Mouse (Mus musculus): ENCODE measurements around the gene Cuta. TPM values are rescaled to one million over a fixed set of nuclear protein-coding genes. Genes with fewer than 3 reads are reported as not detected.

The Cuta gene
- total RNA-seq, 2 experiments from 2014 or later, result 91.1 to 91.8 TPM

DNA sequence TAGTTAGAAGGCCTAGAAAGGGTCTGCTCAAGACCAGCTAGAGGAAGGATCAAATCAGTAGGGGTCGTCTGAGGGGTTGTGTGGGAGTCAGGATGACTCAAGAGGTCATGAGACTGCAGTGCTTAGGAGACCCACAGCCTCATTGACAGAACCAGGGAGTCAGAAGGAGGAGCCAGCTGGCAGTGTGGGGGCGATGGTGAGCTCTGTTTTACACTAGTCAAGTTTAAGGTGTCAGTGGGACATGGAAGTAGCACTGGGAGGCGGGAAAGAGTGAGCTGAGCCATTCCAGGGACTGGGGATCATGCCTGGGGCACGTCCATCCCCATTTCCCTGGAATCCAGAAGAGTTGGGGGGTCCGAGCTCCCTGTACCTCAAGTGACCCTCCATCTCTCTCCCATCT, 19.5 kb upstream of the Cuta start:
- DNase-seq, result no peak
- intact Hi-C loops (cut with DNase I), result no loop called here

DNA sequence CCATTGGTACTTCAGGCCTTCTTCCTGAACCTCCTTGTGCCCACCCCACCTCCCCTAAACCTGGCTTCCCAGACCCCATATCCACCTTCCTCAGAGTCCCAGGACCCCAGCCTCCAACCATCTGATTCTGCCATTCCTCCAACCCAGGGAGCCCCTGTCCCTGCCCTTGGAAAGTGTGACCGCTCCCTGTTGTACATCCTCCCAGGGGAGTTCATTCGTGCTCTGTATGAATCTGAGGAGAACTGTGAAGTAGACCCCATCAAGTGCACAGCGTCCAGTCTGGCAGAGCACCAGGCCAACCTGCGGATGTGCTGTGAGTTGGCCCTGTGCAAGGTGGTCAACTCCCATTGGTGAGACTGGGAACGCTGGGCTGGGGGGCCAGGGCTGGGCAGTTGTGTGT, 18.5 kb upstream of the Cuta start:
- no peak for DNase-seq
- intact Hi-C loops (cut with DNase I), result no loop called here

DNA sequence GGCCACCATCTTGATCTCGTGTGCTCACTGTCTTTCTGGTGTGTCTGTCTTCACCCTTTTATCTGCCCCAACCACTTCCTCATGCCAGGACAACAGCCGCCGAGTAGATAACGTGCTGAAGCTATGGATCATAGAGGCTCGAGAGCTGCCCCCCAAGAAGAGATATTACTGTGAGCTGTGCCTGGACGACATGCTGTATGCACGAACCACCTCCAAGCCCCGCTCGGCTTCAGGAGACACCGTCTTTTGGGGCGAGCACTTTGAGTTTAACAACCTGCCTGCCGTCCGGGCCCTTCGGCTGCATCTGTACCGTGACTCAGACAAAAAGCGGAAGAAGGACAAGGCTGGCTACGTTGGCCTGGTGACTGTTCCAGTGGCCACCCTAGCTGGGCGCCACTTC, 17.5 kb upstream of the Cuta start:
- intact Hi-C loops (cut with DNase I), result no loop called here
- no peak for DNase-seq

- intact Hi-C loops (cut with DNase I), result no loop called here
- no peak for DNase-seq
Measured at GRCm38 (mm10) chr17:26956309-26956708, 16.9 kb upstream of the Cuta start.

DNA sequence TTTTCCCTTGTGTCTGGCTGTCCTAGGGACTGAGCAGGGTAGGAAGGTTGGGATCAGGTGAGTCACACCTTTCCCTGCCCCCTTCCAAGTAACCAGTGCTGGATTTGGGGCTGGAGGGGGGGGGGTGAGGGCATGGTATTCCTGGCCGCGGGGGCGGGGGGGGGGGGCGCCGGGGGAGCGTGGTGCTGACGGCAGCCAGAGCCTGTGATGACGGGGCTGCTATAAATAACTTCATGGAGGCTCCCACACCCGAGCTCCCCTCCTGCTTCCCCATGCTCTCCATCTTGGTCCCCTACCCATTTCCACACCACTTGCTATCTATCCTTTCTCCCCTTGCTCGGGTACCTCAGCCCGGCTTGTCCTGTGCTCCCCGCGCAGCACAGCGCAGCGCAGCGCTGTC, 14.4 kb upstream of the Cuta start:
- DNase-seq, result no peak
- intact Hi-C loops (cut with DNase I), result no loop called here

GRCm38 (mm10) chr17:26953201-26953600, 13.8 kb upstream of the Cuta start:
- DNase-seq, result no peak

GRCm38 (mm10) chr17:26951952-26952877, 12.8 kb upstream of the Cuta start:
- intact Hi-C loops (cut with DNase I), result no loop called here
- DNase-seq, result no peak

More at GRCm38 (mm10) chr17:26953201-26953600, 13.8 kb upstream of the Cuta start:
- intact Hi-C loops (cut with DNase I), result no loop called here

DNA sequence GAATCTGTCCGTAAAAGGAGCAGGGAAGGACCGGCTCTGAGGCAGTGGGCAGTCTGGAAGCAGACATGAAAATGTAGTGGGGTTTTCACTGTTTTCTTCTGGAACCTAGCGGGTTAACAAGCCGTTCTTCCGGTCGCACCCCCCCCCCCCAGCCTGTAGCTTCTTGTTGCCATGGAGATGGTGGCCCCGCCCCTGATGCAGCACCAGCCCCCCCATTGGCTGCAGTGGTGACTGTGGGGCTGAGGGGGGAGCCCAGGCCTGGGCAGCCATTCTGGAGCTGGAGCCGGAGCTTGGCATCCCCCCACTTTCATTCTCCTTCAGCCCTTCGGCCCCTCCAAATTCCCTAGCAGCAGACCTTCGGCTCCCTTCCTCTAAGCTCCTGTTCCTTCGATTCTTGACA, 12.0 kb upstream of the Cuta start:
- intact Hi-C loops (cut with DNase I), result no loop called here
- peak; percentile 71 to 83 for DNase-seq

- intact Hi-C loops (cut with DNase I), result no loop called here
- DNase-seq, result no peak
Measured at GRCm38 (mm10) chr17:26950560-26951288, 11.4 kb upstream of the Cuta start.

DNA sequence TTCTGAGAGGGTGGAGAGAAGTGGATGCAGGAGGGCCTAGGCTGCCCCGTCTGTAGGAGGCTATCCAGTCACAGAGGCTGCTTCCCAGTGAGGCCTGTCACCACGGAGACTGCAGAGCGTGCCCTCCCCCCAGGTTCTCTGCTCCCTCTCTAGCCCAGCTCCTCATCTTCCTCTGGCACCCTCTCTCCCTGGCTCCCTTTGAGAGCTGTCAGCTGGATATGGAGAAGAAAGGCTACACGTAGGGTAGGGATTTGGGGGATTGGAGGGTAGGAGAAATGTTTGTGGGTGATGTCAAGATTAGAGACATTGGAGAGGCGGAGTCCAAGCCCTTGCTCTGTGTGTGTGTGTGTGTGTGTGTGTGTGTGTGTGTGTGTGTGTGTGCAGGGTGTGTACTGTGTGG, 10.5 kb upstream of the Cuta start:
- no peak for DNase-seq
- intact Hi-C loops (cut with DNase I), result no loop called here

DNA sequence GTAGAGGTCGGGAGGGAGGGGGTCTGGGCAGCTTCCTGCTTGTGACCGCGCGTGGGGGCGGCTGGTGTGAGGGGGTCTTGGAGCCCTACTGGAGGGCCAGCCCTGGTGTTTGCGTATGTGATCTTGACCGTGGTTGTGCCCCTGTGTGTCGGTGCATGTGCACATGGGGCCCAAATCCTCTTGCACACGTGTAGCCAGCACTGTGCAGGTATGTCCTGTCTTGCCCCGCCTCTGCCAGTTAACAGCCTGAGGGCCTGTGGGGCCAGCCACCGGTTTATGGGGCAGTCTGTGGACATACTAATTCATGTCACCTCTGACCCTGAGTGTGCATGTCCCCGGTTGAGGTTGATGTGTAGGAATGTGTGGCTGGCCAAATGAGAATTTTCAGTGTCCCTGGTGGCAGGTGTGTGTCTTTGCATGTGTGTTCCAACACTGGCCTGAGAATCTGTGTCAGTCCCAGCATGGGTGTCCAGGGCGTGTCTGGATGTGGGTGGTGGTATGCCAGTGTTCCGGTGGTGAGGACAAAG, 9.7 kb upstream of the Cuta start:
- DNase-seq, result no peak
- intact Hi-C loops (cut with DNase I), result no loop called here

DNA sequence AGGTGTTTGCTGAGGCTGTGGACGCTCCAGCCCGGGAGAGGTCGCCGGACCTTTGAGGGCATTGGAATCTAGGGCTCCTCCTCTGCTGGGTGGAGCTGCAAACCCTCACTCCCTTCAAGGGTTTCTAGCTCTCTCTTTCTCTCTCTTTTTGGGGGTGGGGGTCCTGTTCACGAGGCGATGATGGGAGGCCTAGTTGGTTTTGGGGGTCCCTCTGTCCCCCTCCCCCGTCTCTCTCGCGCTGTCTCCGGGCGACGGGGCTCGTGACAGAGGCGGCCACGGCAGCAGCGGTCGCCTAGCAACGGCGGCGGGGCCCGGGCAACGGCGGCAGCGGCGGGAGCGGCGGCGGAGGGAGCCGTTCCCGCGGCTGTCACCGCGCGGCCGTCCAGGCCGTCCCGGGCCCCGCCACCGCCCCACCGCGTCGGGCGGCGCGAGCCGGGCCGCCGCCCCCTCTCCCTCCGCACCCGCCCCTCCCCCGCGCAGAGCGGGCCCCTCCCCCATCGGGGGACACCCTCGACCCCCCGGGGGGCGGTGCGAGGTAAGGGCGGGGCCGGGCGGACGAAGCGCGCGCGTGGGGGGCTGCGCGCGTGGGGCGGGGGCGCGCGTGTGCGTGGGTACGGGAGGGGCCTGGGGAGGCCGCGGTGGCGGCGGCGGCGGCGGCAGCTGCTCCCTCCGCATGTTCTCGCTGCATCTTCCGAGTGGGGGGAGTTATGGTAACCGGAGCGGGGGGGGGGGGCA, 9.1 kb upstream of the Cuta start:
- peak; percentile 68 to 71 for DNase-seq
- intact Hi-C loops (cut with DNase I), result no loop called here

DNA sequence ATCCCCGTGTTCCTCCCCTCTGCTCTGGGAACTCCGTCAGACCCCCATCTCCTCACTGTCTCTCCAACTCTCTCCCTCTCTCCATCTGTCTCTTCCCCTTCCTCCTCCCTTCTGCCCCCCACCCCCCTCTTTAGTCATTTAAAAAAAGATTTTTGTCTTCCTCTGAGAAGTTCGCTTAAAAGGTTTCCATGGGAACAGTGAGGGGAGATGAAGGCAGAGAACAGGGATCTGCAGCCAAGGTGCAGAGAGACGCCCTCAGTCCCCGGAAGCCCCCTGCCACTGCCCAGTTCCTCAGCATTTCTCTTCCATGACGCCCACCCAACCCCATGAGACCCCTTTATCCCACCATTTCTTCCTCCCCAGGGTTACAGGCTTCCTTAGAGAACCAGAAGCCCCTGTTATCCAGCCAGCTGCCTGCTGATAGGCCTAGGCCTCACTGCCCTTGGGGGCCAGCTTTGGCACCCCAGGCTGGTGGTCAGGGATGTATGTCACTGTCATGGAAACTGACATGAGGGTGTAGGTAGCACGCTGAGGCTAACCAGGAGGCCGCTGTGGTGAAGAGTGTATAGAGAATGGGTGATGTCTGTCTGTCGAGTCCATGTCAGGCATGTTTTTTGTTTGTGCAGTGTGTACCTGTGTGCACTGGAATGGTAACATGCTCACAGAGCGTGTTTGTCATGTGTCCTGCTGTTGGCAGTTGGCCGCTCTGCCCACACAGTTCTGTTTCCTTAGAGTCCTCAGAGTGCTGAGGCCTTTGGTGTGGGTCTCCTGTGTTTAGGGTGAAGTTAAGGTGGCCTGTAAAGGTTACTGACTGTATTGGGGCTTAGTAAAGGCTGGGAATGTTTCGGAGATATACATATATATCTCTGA, 8.1 kb upstream of the Cuta start:
- intact Hi-C loops (cut with DNase I), result no loop called here
- DNase-seq, result no peak

GRCm38 (mm10) chr17:26946567-26946966, 7.2 kb upstream of the Cuta start:
- DNase-seq, result peak; percentile 77 to 83
- intact Hi-C loops (cut with DNase I), result no loop called here

GRCm38 (mm10) chr17:26945824-26946495, 6.6 kb upstream of the Cuta start:
- no peak for DNase-seq
- intact Hi-C loops (cut with DNase I), result no loop called here

DNA sequence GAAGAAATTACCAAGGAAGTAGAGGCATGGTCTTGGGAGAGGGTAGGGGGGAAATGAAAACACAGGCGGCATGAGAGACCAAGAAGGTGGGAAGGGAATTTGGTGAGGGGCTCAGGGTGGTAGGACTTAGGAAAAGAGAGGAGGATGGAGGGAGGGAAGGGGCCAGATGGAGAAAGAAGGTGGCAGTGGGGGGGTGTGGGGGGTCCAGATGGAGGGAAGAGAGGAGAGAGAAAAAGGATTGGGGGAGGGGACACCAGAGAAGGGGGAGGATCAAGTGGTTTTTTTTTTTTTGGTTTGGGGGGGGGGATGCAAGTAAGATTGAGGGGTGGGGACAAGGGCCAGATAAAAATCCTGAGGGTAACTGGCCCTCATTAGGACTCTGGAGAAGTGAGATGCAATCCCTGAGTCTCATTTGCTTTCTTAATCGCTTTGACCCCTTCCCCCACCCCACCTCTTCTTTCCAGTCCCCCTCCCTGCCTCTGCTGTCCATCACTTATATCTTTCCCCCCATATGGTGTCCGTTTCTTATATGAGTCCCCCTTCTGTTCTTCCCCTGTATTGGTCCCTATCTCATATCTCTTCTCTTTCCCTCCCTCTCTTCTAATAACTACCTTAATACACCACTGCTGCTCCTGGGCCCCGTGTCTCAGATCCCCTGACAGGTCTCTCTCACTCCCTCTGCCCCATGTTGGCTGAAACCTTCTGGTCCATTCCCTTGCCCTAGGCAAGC, 2.6 kb upstream of the Cuta start:
- intact Hi-C loops (cut with DNase I), result loop anchor here (2.0 kb wide), 1 partner anchor 31 kb away; the partner anchor contains the start of gene Zbtb9
- DNase-seq, result no peak

DNA sequence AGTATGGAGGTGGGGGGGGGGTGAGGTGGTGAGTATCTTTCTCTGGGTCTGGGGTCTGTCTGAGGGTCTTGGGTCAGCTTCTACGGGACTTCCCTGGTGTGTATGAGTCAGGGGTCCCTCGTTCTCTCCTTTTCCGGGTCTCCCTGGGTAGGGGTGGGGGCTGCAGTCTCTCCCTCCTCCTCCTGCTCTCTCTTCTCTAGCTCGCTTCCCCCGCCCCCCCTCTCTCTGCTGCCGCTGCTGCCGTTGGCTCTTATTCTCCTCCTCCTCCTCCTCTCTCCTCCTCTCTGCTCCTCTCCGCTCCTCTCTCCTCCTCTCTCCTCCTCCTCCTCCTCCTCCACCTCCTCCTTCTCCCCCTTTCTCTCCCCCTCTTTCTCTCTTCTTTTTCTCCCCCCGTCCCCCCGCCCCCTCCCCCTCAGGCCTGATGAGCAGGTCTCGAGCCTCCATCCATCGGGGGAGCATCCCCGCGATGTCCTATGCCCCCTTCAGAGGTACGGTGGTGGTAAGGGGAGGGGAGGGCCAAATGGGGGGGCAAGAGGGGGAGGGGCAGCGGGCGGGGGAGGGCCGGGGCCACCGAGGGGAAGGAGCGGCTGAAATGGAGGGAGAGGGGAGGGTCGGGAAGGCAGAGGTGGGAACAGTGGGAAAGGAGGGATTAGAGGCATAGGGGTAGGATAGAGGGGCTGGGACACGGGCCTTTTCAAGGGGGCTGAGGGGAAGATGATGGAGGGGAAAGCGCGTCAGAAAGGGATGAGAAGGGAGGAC, 1.8 kb upstream of the Cuta start, which contains the start of gene Syngap1:
Gene Syngap1, plus strand, starts transcription at position 223 of the 759 bp plus-strand sequence.
- peak in 1 of 2 experiments; percentile 43 for DNase-seq
- intact Hi-C loops (cut with DNase I), result no loop called here

- DNase-seq, result no peak
- intact Hi-C loops (cut with DNase I), result loop anchor here (10.0 kb wide), 2 partner anchors 185 to 265 kb away; partner anchors contain the start of gene Lemd2
Measured at GRCm38 (mm10) chr17:26939973-26940300, 568 bp upstream of the Cuta start.

Measured in heart, postnatal 14 days (tissue).